Mouse (Mus musculus) hindbrain, embryonic 11.5 days (tissue): ENCODE measurements at regions not wholly inside any gene's neighbourhood (a gene's known extent, or its start where the extent isn't known, plus 50 kb on each side); places are given as distances from the start of the nearest gene placed in this dataset.

Source experiments
- ATAC-seq: fragments of 200-750 bp; cut with Nextera tagmentation; 2 replicates; pipeline ENCODE4 v1.8.0; 2017; ENCODE audit warnings: mild to moderate bottlenecking, moderate TSS enrichment, moderate library complexity; ENCODE audit not compliant: low FRiP score
- DNase-seq: peaks from one replicate; pipeline ENCODE4 v3.0.0-alpha.2; 2015; ENCODE audit warnings: low spot score
- H3K27ac ChIP-seq: fragments of 300-500 bp; sonication (generic); 2 replicates; pipeline ENCODE4 v1.5.1; 2014; ENCODE audit warnings: mild to moderate bottlenecking, low read depth, low read length
- H3K27me3 ChIP-seq: fragments of 300-500 bp; sonication (generic); 2 replicates; pipeline ENCODE4 v1.6.1; 2014; ENCODE audit warnings: mild to moderate bottlenecking, low read length, moderate library complexity, mixed read lengths; ENCODE audit not compliant: control insufficient read depth, insufficient read depth
- H3K36me3 ChIP-seq: fragments of 300-500 bp; sonication (generic); 2 replicates; pipeline ENCODE4 v1.6.1; 2014; ENCODE audit warnings: mild to moderate bottlenecking, low read length, moderate library complexity, mixed read lengths; ENCODE audit not compliant: control insufficient read depth, insufficient read depth
- H3K4me1 ChIP-seq: fragments of 300-500 bp; sonication (generic); replicated peaks from 2 replicates; pipeline ENCODE4 v1.6.1; 2014; ENCODE audit warnings: low read length, mixed read lengths; ENCODE audit not compliant: control insufficient read depth, insufficient read depth
- H3K4me2 ChIP-seq: fragments of 300-500 bp; sonication (generic); replicated peaks from 2 replicates; pipeline ENCODE4 v1.6.1; 2014; ENCODE audit warnings: mild to moderate bottlenecking, low read depth, low read length
- H3K4me3 ChIP-seq: fragments of 300-500 bp; sonication (generic); 2 replicates; pipeline ENCODE4 v1.5.1; 2014; ENCODE audit warnings: low read depth, low read length
- H3K9ac ChIP-seq: fragments of 300-500 bp; sonication (generic); 2 replicates; pipeline ENCODE4 v1.6.1; 2014; ENCODE audit warnings: low read depth, low read length
- H3K9me3 ChIP-seq: fragments of 300-500 bp; sonication (generic); 2 replicates; pipeline ENCODE4 v1.6.1; 2016; ENCODE audit warnings: low read length; ENCODE audit not compliant: control insufficient read depth
- WGBS: fragments of 180-500 bp; shearing (Covaris S2); extraction: QIAGEN DNeasy Blood & Tissue Kit; methylation state at CpG from one replicate; pipeline ENCODE4 v1.1.7; 2014; 5-methylcytosine and 5-hydroxymethylcytosine counted together

GRCm38 (mm10) chr5:148742158-148742835, 186.8 kb downstream of the Katnal1 start:
- no peak for ATAC-seq
- no peaks in the 10 kb centered on the region for H3K9me3 ChIP-seq
- no peaks in the 10 kb centered on the region for H3K36me3 ChIP-seq
- no peak overlapping the region for H3K27ac ChIP-seq
- no peaks in the 10 kb centered on the region for H3K4me1 ChIP-seq
- no peak for DNase-seq
- WGBS: 91% methylated on average over 8 of the region's 8 CpGs
- H3K4me2 ChIP-seq: no peak overlapping the region
- H3K27me3 ChIP-seq: no peaks in the 10 kb centered on the region
- no peak overlapping the region for H3K9ac ChIP-seq
- H3K4me3 ChIP-seq: no peak overlapping the region

GRCm38 (mm10) chr5:148741267-148742004, 187.7 kb downstream of the Katnal1 start:
- whole genome bisulfite sequencing: 91% methylated on average over 19 of the region's 19 CpGs
- H3K9me3 ChIP-seq: no peaks in the 10 kb centered on the region
- no peak for DNase-seq
- ATAC-seq: no peak
- no peak overlapping the region for H3K4me3 ChIP-seq
- H3K4me1 ChIP-seq: no peaks in the 10 kb centered on the region
- H3K9ac ChIP-seq: no peak overlapping the region
- no peak overlapping the region for H3K4me2 ChIP-seq
- no peaks in the 10 kb centered on the region for H3K27me3 ChIP-seq
- no peaks in the 10 kb centered on the region for H3K36me3 ChIP-seq
- H3K27ac ChIP-seq: no peak overlapping the region

- Histone ChIP-seq H3K9me3 (no peaks in the 10 kb centered on the region), H3K4me1 (no peaks in the 10 kb centered on the region), H3K4me3 (no peak overlapping the region), H3K27ac (no peak overlapping the region), H3K9ac (no peak overlapping the region), H3K4me2 (no peak overlapping the region), H3K27me3 (no peaks in the 10 kb centered on the region), H3K36me3 (no peaks in the 10 kb centered on the region)
- no peak for ATAC-seq
- no peak for DNase-seq
- WGBS: 67% methylated on average over 15 of the region's 15 CpGs
Observed at GRCm38 (mm10) chr5:148740366-148741266, 188.0 kb upstream of the Ubl3 start.

GRCm38 (mm10) chr5:148739672-148740071, 187.1 kb upstream of the Ubl3 start:
- WGBS: 84% methylated on average over 2 of the region's 2 CpGs
- no peaks in the 10 kb centered on the region for H3K27me3 ChIP-seq
- no peak for DNase-seq
- H3K9me3 ChIP-seq: no peaks in the 10 kb centered on the region
- no peak overlapping the region for H3K4me2 ChIP-seq
- ATAC-seq: no peak
- no peaks in the 10 kb centered on the region for H3K36me3 ChIP-seq
- no peak overlapping the region for H3K9ac ChIP-seq
- no peaks in the 10 kb centered on the region for H3K4me1 ChIP-seq
- H3K4me3 ChIP-seq: no peak overlapping the region
- H3K27ac ChIP-seq: no peak overlapping the region

GRCm38 (mm10) chr5:148739141-148739540, 186.6 kb upstream of the Ubl3 start:
- Histone ChIP-seq H3K9me3 (no peaks in the 10 kb centered on the region), H3K4me2 (no peak overlapping the region), H3K4me1 (no peaks in the 10 kb centered on the region), H3K27ac (no peak overlapping the region), H3K4me3 (no peak overlapping the region), H3K36me3 (no peaks in the 10 kb centered on the region), H3K9ac (no peak overlapping the region), H3K27me3 (no peaks in the 10 kb centered on the region)
- DNase-seq (no peak), ATAC-seq (no peak)
- 64% methylated on average over 3 of the region's 3 CpGs for WGBS

GRCm38 (mm10) chr5:148729541-148729940, 177.0 kb upstream of the Ubl3 start:
- ATAC-seq: no peak
- H3K36me3 ChIP-seq: no peaks in the 10 kb centered on the region
- H3K9me3 ChIP-seq: no peaks in the 10 kb centered on the region
- no peak overlapping the region for H3K27ac ChIP-seq
- no peak overlapping the region for H3K4me2 ChIP-seq
- no peaks in the 10 kb centered on the region for H3K27me3 ChIP-seq
- DNase-seq: no peak
- no peak overlapping the region for H3K9ac ChIP-seq
- WGBS: 88% methylated on average over 15 of the region's 15 CpGs
- H3K4me3 ChIP-seq: no peak overlapping the region
- no peaks in the 10 kb centered on the region for H3K4me1 ChIP-seq

GRCm38 (mm10) chr5:148728492-148728891, 175.9 kb upstream of the Ubl3 start:
- no peak for ATAC-seq
- Histone ChIP-seq H3K9me3 (no peaks in the 10 kb centered on the region), H3K9ac (no peak overlapping the region), H3K4me2 (no peak overlapping the region), H3K4me3 (no peak overlapping the region), H3K27ac (no peak overlapping the region), H3K36me3 (no peaks in the 10 kb centered on the region), H3K4me1 (no peaks in the 10 kb centered on the region), H3K27me3 (no peaks in the 10 kb centered on the region)
- 70% methylated on average over 1 of the region's 1 CpGs for WGBS
- no peak for DNase-seq

- DNase-seq (no peak), ATAC-seq (no peak)
- H3K9ac ChIP-seq: no peak overlapping the region
- no peaks in the 10 kb centered on the region for H3K9me3 ChIP-seq
- H3K27ac ChIP-seq: no peak overlapping the region
- H3K36me3 ChIP-seq: no peaks in the 10 kb centered on the region
- H3K4me1 ChIP-seq: no peaks in the 10 kb centered on the region
- H3K27me3 ChIP-seq: no peaks in the 10 kb centered on the region
- H3K4me2 ChIP-seq: no peak overlapping the region
- H3K4me3 ChIP-seq: no peak overlapping the region
- 78% methylated on average over 7 of the region's 7 CpGs for WGBS
Observed at GRCm38 (mm10) chr5:148726442-148726841, 173.9 kb upstream of the Ubl3 start.
